Mouse (Mus musculus) lung, adult 2 months (tissue): Measurements from ENCODE around the gene Fbrs. TPM values are rescaled to one million over a fixed set of nuclear protein-coding genes. Genes with fewer than 3 reads are reported as not detected.

Source experiments
- DNase-seq: peaks from one replicate; pipeline ENCODE4 v3.0.0; 2022
- H3K4me1 ChIP-seq: fragments of 200-500 bp; 2 replicates; pipeline ENCODE4 v1.6.1; 2011; ENCODE audit warnings: low read length; ENCODE audit not compliant: control insufficient read depth, insufficient read depth
- H3K4me3 ChIP-seq: fragments of 200-500 bp; replicated peaks from 2 replicates; pipeline ENCODE3; 2011; ENCODE audit warnings: low read depth, mild to moderate bottlenecking, control low read depth, low read length; ENCODE audit errors: extremely low read depth
- CTCF ChIP-seq: fragments of 200-500 bp; IDR thresholded peaks from 2 replicates; pipeline ENCODE4 v1.5.1; 2011; ENCODE audit warnings: mild to moderate bottlenecking, low read length, control low read depth; ENCODE audit not compliant: insufficient read depth
- POLR2A ChIP-seq: fragments of 200-500 bp; IDR thresholded peaks from 2 replicates; pipeline ENCODE4 v1.6.1; 2011; ENCODE audit warnings: low read depth, mild to moderate bottlenecking, control low read depth, low read length, borderline replicate concordance; ENCODE audit errors: extremely low read depth
- WGBS: fragments of 180-500 bp; shearing (Covaris S2); methylation state at CpG from one replicate; pipeline ENCODE4 v1.1.7; 2018; 5-methylcytosine and 5-hydroxymethylcytosine counted together
- polyA plus RNA-seq: library from polyadenylated mRNA; depleted of rRNA; stranded (reverse); fragments of >200 nt; gene quantifications from 2 replicates; pipeline ENCODE4 v1.2.3, GENCODE M21; 2012; rRNA removed

Fbrs gene
- polyA plus RNA-seq, 1 experiment, result 42.2 TPM

DNA sequence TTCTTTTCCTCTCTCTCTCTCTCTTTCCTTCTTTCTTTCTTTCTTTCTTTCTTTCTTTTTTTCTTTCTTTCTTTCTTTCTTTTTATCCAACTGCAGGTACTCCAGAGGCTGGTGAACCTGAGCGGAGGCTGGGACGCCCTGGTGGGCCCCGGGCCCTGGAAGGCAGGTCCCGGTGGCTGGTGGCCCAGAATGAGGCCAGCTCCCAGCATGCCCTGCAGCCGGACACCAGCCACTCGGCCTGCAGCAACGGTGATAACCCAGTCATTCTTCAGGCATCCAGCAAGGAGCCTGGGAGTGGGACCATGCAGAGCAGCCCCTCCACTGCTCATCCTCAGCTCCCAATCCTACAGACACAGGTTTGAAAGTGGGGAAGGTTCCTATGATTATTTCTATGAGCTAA lies 36.8 kb downstream of the Fbrs start:
- no peak for DNase-seq
- peaks cover 10% of the 10 kb centered on the region for H3K4me1 ChIP-seq
- 81% methylated on average over 7 of the region's 7 CpGs for WGBS
- no peak overlapping the region for H3K4me3 ChIP-seq
- no peak for TF ChIP-seq CTCF
- TF ChIP-seq POLR2A, result no peak

DNA sequence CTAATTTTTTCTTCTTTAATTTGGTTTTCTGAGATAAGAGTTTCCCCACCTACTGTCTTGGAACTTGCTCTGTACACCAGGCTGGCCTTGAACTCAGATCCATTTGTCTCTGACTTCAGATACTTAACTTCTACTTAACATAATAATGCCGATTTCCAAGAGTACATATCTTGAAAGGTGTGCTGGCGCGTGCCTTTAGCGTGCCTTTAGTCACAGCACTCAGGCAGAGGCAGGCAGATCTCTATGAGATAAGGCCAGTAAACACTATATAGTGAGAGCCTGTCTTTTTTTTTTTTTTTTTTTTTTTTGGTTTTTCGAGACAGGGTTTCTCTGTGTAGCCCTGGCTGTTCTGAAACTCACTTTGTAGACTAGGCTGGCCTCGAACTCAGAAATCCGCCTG lies 37.3 kb downstream of the Fbrs start:
- 92% methylated on average over 6 of the region's 7 CpGs for WGBS
- no peak for DNase-seq
- TF ChIP-seq CTCF (no peak), POLR2A (no peak)

DNA sequence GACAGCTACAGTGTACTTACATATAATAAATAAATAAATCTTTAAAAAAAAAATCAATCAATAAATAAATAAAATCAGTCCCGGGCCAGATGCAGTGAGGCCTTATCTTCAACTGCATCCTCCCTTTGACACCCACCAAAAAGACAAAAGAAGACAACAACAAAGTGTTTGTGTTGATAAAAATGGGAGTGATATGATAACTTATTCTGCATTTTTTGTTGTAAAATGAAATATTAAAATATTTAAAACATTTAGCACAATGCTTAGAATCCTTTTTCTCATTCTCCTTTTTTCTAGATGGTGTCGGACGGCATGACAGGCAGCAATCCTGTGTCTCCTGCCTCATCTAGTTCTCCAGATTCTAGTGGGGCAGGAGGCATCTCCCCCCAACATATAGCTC lies 40.3 kb downstream of the Fbrs start, which contains the start of gene Gm42715:
Gene Gm42715 (plus strand): TSS at position 301 of the 400 bp plus-strand sequence.
- H3K4me3 ChIP-seq, result no peak within 1 kb of the TSS
- no peaks in the 10 kb centered on the region; the same call in 1 of the 2 replicates for H3K4me1 ChIP-seq
- TF ChIP-seq POLR2A, result no peak
- TF ChIP-seq CTCF, result no peak
- WGBS, result 85% methylated on average over 3 of the region's 3 CpGs
- DNase-seq, result no peak

More for the DNA sequence above, 37.3 kb downstream of the Fbrs start:
- H3K4me3 ChIP-seq, result no peak overlapping the region
- peaks cover 10% of the 10 kb centered on the region for H3K4me1 ChIP-seq

Other genes with a start within 250 kb of the Fbrs start
- gene Zfp553, start 246.1 kb upstream of the Fbrs start, polyA plus RNA-seq, result 8.9 and 11.6 TPM in 2 replicates
- gene Sept1, start 246.1 kb upstream of the Fbrs start, polyA plus RNA-seq, result 26.5 and 28.5 TPM in 2 replicates
- 57.4 and 82.8 TPM in 2 replicates for gene Zfp771, start 234.9 kb upstream of the Fbrs start, polyA plus RNA-seq
- gene Dctpp1, start 218.5 kb upstream of the Fbrs start, polyA plus RNA-seq, result 17.6 and 17.9 TPM in 2 replicates
- 15.4 and 16.2 TPM in 2 replicates for gene Sephs2, start 205.1 kb upstream of the Fbrs start, polyA plus RNA-seq
- 28.2 and 36.9 TPM in 2 replicates for gene Itgal, start 182.9 kb upstream of the Fbrs start, polyA plus RNA-seq
- 31.7 and 35.5 TPM in 2 replicates for gene Zfp768, start 133.6 kb upstream of the Fbrs start, polyA plus RNA-seq
- 10.9 TPM in 2 replicates for gene Zfp747, start 103.1 kb upstream of the Fbrs start, polyA plus RNA-seq
- 4.1 and 5.1 TPM in 2 replicates for gene 9130019O22Rik, start 92.0 kb upstream of the Fbrs start, polyA plus RNA-seq
- 7.6 TPM in 2 replicates for gene E430018J23Rik, start 85.6 kb upstream of the Fbrs start, polyA plus RNA-seq
- 7.5 and 8.5 TPM in 2 replicates for gene Zfp764, start 72.4 kb upstream of the Fbrs start, polyA plus RNA-seq
- 22.6 and 23.0 TPM in 2 replicates for gene Zfp688, start 57.1 kb upstream of the Fbrs start, polyA plus RNA-seq
- 4.9 and 5.6 TPM in 2 replicates for gene Zfp689, start 30.0 kb upstream of the Fbrs start, polyA plus RNA-seq
- 80.2 and 89.0 TPM in 2 replicates for gene Prr14, start 19.6 kb upstream of the Fbrs start, polyA plus RNA-seq
- 27.0 and 32.8 TPM in 2 replicates for gene Srcap, start 32.8 kb downstream of the Fbrs start, polyA plus RNA-seq
- 8.1 and 10.0 TPM in 2 replicates for gene Gm42715, start 40.4 kb downstream of the Fbrs start, polyA plus RNA-seq
- 1.7 and 4.2 TPM in 2 replicates for gene Tmem265, start 82.2 kb downstream of the Fbrs start, polyA plus RNA-seq
- gene Phkg2, start 94.1 kb downstream of the Fbrs start, polyA plus RNA-seq, result 54.9 and 70.9 TPM in 2 replicates
- 14.0 and 16.5 TPM in 2 replicates for gene Ccdc189, start 109.4 kb downstream of the Fbrs start, polyA plus RNA-seq
- gene Rnf40, start 109.6 kb downstream of the Fbrs start, polyA plus RNA-seq, result 26.1 and 32.8 TPM in 2 replicates
- gene Zfp629, start 136.6 kb downstream of the Fbrs start, polyA plus RNA-seq, result 13.9 and 15.4 TPM in 2 replicates
- 22.0 and 26.8 TPM in 2 replicates for gene Bcl7c, start 229.7 kb downstream of the Fbrs start, polyA plus RNA-seq
- gene Ctf1, start 233.5 kb downstream of the Fbrs start, polyA plus RNA-seq, result 20.1 and 21.1 TPM in 2 replicates